ENCODE assay signal across 18 mouse cellular contexts in genomic region chr7:98798134-98798417, GRCm38 (mm10). TPM values are rescaled to one million over a fixed set of nuclear protein-coding genes. Genes with fewer than 3 reads are reported as not detected.
A peak's percentile ranks its signal among the peaks of the same experiment; 100 is the strongest.
DNase-seq lines count a peak whose midpoint lies in the region; ATAC-seq and TF ChIP-seq lines count a peak whose summit lies in the region.
"Had no signal": no experiment of that assay in that cellular context is flagged by ENCODE, and none has a peak within 500 bp of the region (broad histone marks: within the 10 kb centered on the region; RNA-seq: fewer than 3 reads in every experiment).

No protein-coding gene starts in this region.

- ATAC-seq in lung, embryonic 14.5 days (ENCODE audit: insufficient read depth), result peak; percentile 48; the same call in 1 of the 2 replicates
- no peak for ATAC-seq in embryonic facial prominence, embryonic 11.5 days (replicated peaks; ENCODE audit: insufficient number of reproducible peaks, low FRiP score, low TSS enrichment, low read depth)
- ATAC-seq in embryonic facial prominence, embryonic 13.5 days (ENCODE audit: insufficient number of reproducible peaks, insufficient read depth, low FRiP score, low TSS enrichment, low read depth), result 0 out of 2 replicates have a peak, but pooled peaks have one; percentile 32
- no peak for ATAC-seq in limb, embryonic 15.5 days (ENCODE audit: insufficient number of reproducible peaks, low FRiP score, low TSS enrichment, low read depth)

- peaks cover 13% of the 10 kb centered on the region for H3K4me1 ChIP-seq in lung, embryonic 14.5 days (ENCODE audit: insufficient read depth)
- peaks cover 8% of the 10 kb centered on the region for H3K4me1 ChIP-seq in embryonic facial prominence, embryonic 11.5 days (ENCODE audit: control insufficient read depth, insufficient read depth, low read length)
- peaks cover 55% of the 10 kb centered on the region for H3K4me1 ChIP-seq in embryonic facial prominence, embryonic 13.5 days
- peaks cover 28% of the 10 kb centered on the region for H3K4me1 ChIP-seq in limb, embryonic 15.5 days

- no peak overlapping the region for H3K4me2 ChIP-seq in lung, embryonic 14.5 days
- H3K4me2 ChIP-seq in embryonic facial prominence, embryonic 11.5 days (ENCODE audit: low read depth, low read length), result no peak overlapping the region
- H3K4me2 ChIP-seq in embryonic facial prominence, embryonic 13.5 days, result peak overlapping the region; percentile 18; the same call in 1 of the 2 replicates
- H3K4me2 ChIP-seq in limb, embryonic 15.5 days, result no peak overlapping the region
- H3K4me2 ChIP-seq: heart, embryonic 11.5 days; liver, embryonic 13.5 days; neural tube, embryonic 13.5 days had no signal

- no peaks in the 10 kb centered on the region for H3K27me3 ChIP-seq in lung, embryonic 14.5 days (ENCODE audit: insufficient read depth, low read length)
- no peaks in the 10 kb centered on the region for H3K27me3 ChIP-seq in embryonic facial prominence, embryonic 11.5 days (ENCODE audit: control insufficient read depth, insufficient read depth, low read length)
- H3K27me3 ChIP-seq in embryonic facial prominence, embryonic 13.5 days, result no peaks in the 10 kb centered on the region
- H3K27me3 ChIP-seq in limb, embryonic 15.5 days, result no peaks in the 10 kb centered on the region
- H3K27me3 ChIP-seq: neural tube, embryonic 13.5 days had no signal

- 19% methylated on average over 3 of the region's 3 CpGs for WGBS in lung, embryonic 14.5 days
- 11% methylated on average over 3 of the region's 3 CpGs for whole genome bisulfite sequencing in embryonic facial prominence, embryonic 11.5 days
- 21% methylated on average over 3 of the region's 3 CpGs for WGBS in embryonic facial prominence, embryonic 13.5 days
- 17% methylated on average over 3 of the region's 3 CpGs for WGBS in limb, embryonic 15.5 days

- peak overlapping the region; percentile 61 for H3K27ac ChIP-seq in lung, embryonic 14.5 days (ENCODE audit: low read depth)
- H3K27ac ChIP-seq in embryonic facial prominence, embryonic 11.5 days (replicated peaks; ENCODE audit: low read depth, low read length), result peak overlapping the region; percentile 67; the same call in 1 of the 2 replicates
- peak overlapping the region; percentile 84 for H3K27ac ChIP-seq in embryonic facial prominence, embryonic 13.5 days
- H3K27ac ChIP-seq in limb, embryonic 15.5 days, result 0 out of 2 replicates have a peak overlapping the region, but pooled peaks have one; percentile 38
- H3K27ac ChIP-seq: kidney, postnatal 0 days; liver, embryonic 13.5 days; neural tube, embryonic 13.5 days had no signal

- TF ChIP-seq CTCF in lung, embryonic 14.5 days (IDR thresholded peaks at IDR 0.05; ENCODE audit: low read depth), result no peak

- H3K36me3 ChIP-seq in lung, embryonic 14.5 days (ENCODE audit: insufficient read depth), result no peaks in the 10 kb centered on the region
- no peaks in the 10 kb centered on the region for H3K36me3 ChIP-seq in embryonic facial prominence, embryonic 11.5 days (replicated peaks; ENCODE audit: control insufficient read depth, insufficient read depth, low read depth, low read length)
- no peaks in the 10 kb centered on the region for H3K36me3 ChIP-seq in embryonic facial prominence, embryonic 13.5 days
- no peaks in the 10 kb centered on the region for H3K36me3 ChIP-seq in limb, embryonic 15.5 days
- H3K36me3 ChIP-seq: liver, embryonic 13.5 days; neural tube, embryonic 13.5 days had no signal

- no peaks in the 10 kb centered on the region for H3K9me3 ChIP-seq in lung, embryonic 14.5 days (ENCODE audit: low read depth, low read length)
- H3K9me3 ChIP-seq in embryonic facial prominence, embryonic 11.5 days (replicated peaks; ENCODE audit: control insufficient read depth, low read length), result no peaks in the 10 kb centered on the region
- no peaks in the 10 kb centered on the region for H3K9me3 ChIP-seq in embryonic facial prominence, embryonic 13.5 days
- H3K9me3 ChIP-seq in limb, embryonic 15.5 days, result no peaks in the 10 kb centered on the region
- H3K9me3 ChIP-seq: liver, embryonic 13.5 days; neural tube, embryonic 13.5 days had no signal

- DNase-seq in lung, embryonic 14.5 days, result peak; percentile 43
- no peak for DNase-seq in lung, postnatal 36 days
- no peak for DNase-seq in embryonic facial prominence, embryonic 11.5 days (ENCODE audit: low spot score)
- no peak for DNase-seq in ovary, adult 18-20 months (ENCODE audit: low spot score)
- no peak for DNase-seq in ovary, postnatal 14 days (ENCODE audit: low spot score)
- DNase-seq: cerebellum, adult 2 months; heart, postnatal 10 days; kidney, adult 11 months; layer of hippocampus, postnatal 36 days; liver, embryonic 13.5 days; right cerebral cortex, postnatal 14 days; spleen, adult 18-20 months; thymus, adult 18-20 months had no signal

- H3K4me3 ChIP-seq in lung, embryonic 14.5 days (ENCODE audit: low read depth, low read length), result no peak overlapping the region
- no peak overlapping the region for H3K4me3 ChIP-seq in embryonic facial prominence, embryonic 11.5 days (ENCODE audit: low read depth, low read length)
- no peak overlapping the region for H3K4me3 ChIP-seq in embryonic facial prominence, embryonic 13.5 days
- no peak overlapping the region for H3K4me3 ChIP-seq in limb, embryonic 15.5 days
- H3K4me3 ChIP-seq: liver, embryonic 13.5 days; neural tube, embryonic 13.5 days had no signal

- H3K9ac ChIP-seq in lung, embryonic 14.5 days, result no peak overlapping the region; the same call in 1 of the 2 replicates
- no peak overlapping the region for H3K9ac ChIP-seq in embryonic facial prominence, embryonic 11.5 days (replicated peaks; ENCODE audit: low read length)
- H3K9ac ChIP-seq in embryonic facial prominence, embryonic 13.5 days, result no peak overlapping the region
- no peak overlapping the region for H3K9ac ChIP-seq in limb, embryonic 15.5 days
- H3K9ac ChIP-seq: liver, embryonic 13.5 days; neural tube, embryonic 13.5 days had no signal

RNA-seq across cellular contexts. Expression of gene Wnt11, which starts 36.8 kb away (rescaled TPM):
- 21.4 and 21.5 TPM in 2 replicates for polyA plus RNA-seq in lung, embryonic 14.5 days (2014; fragmentation: Nextera tagmentation; extraction: Ambion mirVana)
- polyA plus RNA-seq in embryonic facial prominence, embryonic 11.5 days (2014; fragmentation: Nextera tagmentation; extraction: Ambion mirVana), result 4.2 and 6.0 TPM in 2 replicates
- polyA plus RNA-seq in embryonic facial prominence, embryonic 13.5 days (2015; fragmentation: Nextera tagmentation; extraction: Ambion mirVana), result 10.8 and 12.4 TPM in 2 replicates
- 23.2 and 29.1 TPM in 2 replicates for polyA plus RNA-seq in limb, embryonic 15.5 days (2015; fragmentation: Nextera tagmentation; extraction: Ambion mirVana)

Comparison
In these comparisons a context has a peak if more than half of its experiments do, and no peak if none do; other contexts are left out.
1. ATAC-seq: peak in lung, embryonic 14.5 days (single experiment) and embryonic facial prominence, embryonic 13.5 days (single experiment); none in embryonic facial prominence, embryonic 11.5 days (single experiment) and limb, embryonic 15.5 days (single experiment).
2. Peak in every context shown above with its lines, with median percentiles within 50 percentile points of each other: H3K27ac ChIP-seq.